Mouse (Mus musculus) midbrain, embryonic 14.5 days (tissue): ENCODE measurements around the gene Maml3. TPM values are rescaled to one million over a fixed set of nuclear protein-coding genes. Genes with fewer than 3 reads are reported as not detected.

ENCODE experiments used
- ATAC-seq: fragments of 200-750 bp; cut with Nextera tagmentation; 2 replicates; pipeline ENCODE4 v1.8.0; 2017; ENCODE audit warnings: moderate number of reproducible peaks, moderate library complexity; ENCODE audit not compliant: low FRiP score, low TSS enrichment
- DNase-seq: peaks from one replicate; pipeline ENCODE4 v3.0.0-alpha.2; 2015
- H3K27ac ChIP-seq: fragments of 300-500 bp; sonication (generic); replicated peaks from 2 replicates; pipeline ENCODE4 v1.5.1; 2014; ENCODE audit warnings: mild to moderate bottlenecking, low read depth, low read length, moderate library complexity
- H3K27me3 ChIP-seq: fragments of 300-500 bp; sonication (generic); 2 replicates; pipeline ENCODE4 v1.6.1; 2014; ENCODE audit warnings: low read length, control low read depth, mixed read lengths; ENCODE audit not compliant: control insufficient read depth, insufficient read depth
- H3K36me3 ChIP-seq: fragments of 300-500 bp; sonication (generic); 2 replicates; pipeline ENCODE4 v1.6.1; 2014; ENCODE audit warnings: low read length, control low read depth; ENCODE audit not compliant: control insufficient read depth, insufficient read depth
- H3K4me1 ChIP-seq: fragments of 300-500 bp; sonication (generic); 2 replicates; pipeline ENCODE4 v1.6.1; 2014; ENCODE audit warnings: mild to moderate bottlenecking, antibody characterized with exemption, low read length, control low read depth; ENCODE audit not compliant: control insufficient read depth, insufficient read depth
- H3K4me2 ChIP-seq: fragments of 300-500 bp; sonication (generic); 2 replicates; pipeline ENCODE4 v1.6.1; 2014; ENCODE audit warnings: mild to moderate bottlenecking, low read length, moderate library complexity
- H3K4me3 ChIP-seq: fragments of 300-500 bp; sonication (generic); replicated peaks from 2 replicates; pipeline ENCODE4 v1.5.1; 2014; ENCODE audit warnings: low read depth, low read length
- H3K9ac ChIP-seq: fragments of 300-500 bp; sonication (generic); replicated peaks from 2 replicates; pipeline ENCODE4 v1.6.1; 2014; ENCODE audit warnings: mild to moderate bottlenecking, low read length, moderate library complexity
- H3K9me3 ChIP-seq: fragments of 300-500 bp; sonication (generic); 2 replicates; pipeline ENCODE4 v1.6.1; 2016; ENCODE audit warnings: low read length, control low read depth, mixed read lengths; ENCODE audit not compliant: control insufficient read depth
- WGBS: fragments of 180-500 bp; shearing (Covaris S2); extraction: QIAGEN DNeasy Blood & Tissue Kit; methylation state at CpG from one replicate; pipeline ENCODE4 v1.1.7; 2014; 5-methylcytosine and 5-hydroxymethylcytosine counted together
- polyA plus RNA-seq: library from polyadenylated mRNA; unstranded; fragments of >200 nt; fragmentation: Nextera tagmentation; extraction: Ambion mirVana; gene quantifications from 2 replicates; pipeline ENCODE4 v1.2.1, GENCODE M21; 2014

Maml3 gene
- polyA plus RNA-seq, 1 experiment from 2014 or later: 10.3 TPM

- no peak overlapping the region for H3K9ac ChIP-seq
- no peak overlapping the region for H3K4me2 ChIP-seq
- WGBS: 59% methylated on average over 6 of the region's 6 CpGs
- H3K27ac ChIP-seq: no peak overlapping the region
- no peak overlapping the region for H3K4me3 ChIP-seq
- peaks cover 38% of the 10 kb centered on the region for H3K4me1 ChIP-seq
- no peaks in the 10 kb centered on the region for H3K9me3 ChIP-seq
- DNase-seq (no peak), ATAC-seq (no peak)
- H3K27me3 ChIP-seq: no peaks in the 10 kb centered on the region
- H3K36me3 ChIP-seq: no peaks in the 10 kb centered on the region
Observed at GRCm38 (mm10) chr3:52073959-52074358, 30.9 kb downstream of the Maml3 start.

GRCm38 (mm10) chr3:52071996-52072395 lies 32.9 kb downstream of the Maml3 start:
- no peaks in the 10 kb centered on the region for H3K9me3 ChIP-seq
- no peak overlapping the region for H3K4me3 ChIP-seq
- WGBS: 11% methylated on average over 5 of the region's 5 CpGs
- no peak for ATAC-seq
- no peak overlapping the region for H3K4me2 ChIP-seq
- peaks cover 38% of the 10 kb centered on the region for H3K4me1 ChIP-seq
- H3K27ac ChIP-seq: no peak overlapping the region
- H3K27me3 ChIP-seq: no peaks in the 10 kb centered on the region
- H3K9ac ChIP-seq: no peak overlapping the region
- H3K36me3 ChIP-seq: no peaks in the 10 kb centered on the region
- no peak for DNase-seq

- Histone ChIP-seq H3K4me2 (peak overlapping the region; percentile 56), H3K4me3 (peak overlapping the region; percentile 24), H3K27me3 (no peaks in the 10 kb centered on the region), H3K36me3 (no peaks in the 10 kb centered on the region), H3K9ac (peak overlapping the region; percentile 49; the same call in 1 of the 2 replicates), H3K4me1 (peaks cover 38% of the 10 kb centered on the region), H3K27ac (peak overlapping the region; percentile 72), H3K9me3 (no peaks in the 10 kb centered on the region)
- ATAC-seq (no peak), DNase-seq (no peak)
- 3% methylated on average over 4 of the region's 4 CpGs for WGBS
Observed at GRCm38 (mm10) chr3:52070163-52070478, 34.8 kb downstream of the Maml3 start.

GRCm38 (mm10) chr3:52069304-52070162 lies 35.3 kb downstream of the Maml3 start:
- Histone ChIP-seq H3K9ac (peak overlapping the region; percentile 49; the same call in 1 of the 2 replicates), H3K9me3 (no peaks in the 10 kb centered on the region), H3K4me1 (peaks cover 38% of the 10 kb centered on the region), H3K4me2 (peak overlapping the region; percentile 56), H3K36me3 (no peaks in the 10 kb centered on the region), H3K27me3 (no peaks in the 10 kb centered on the region), H3K4me3 (peak overlapping the region; percentile 24), H3K27ac (peak overlapping the region; percentile 72)
- ATAC-seq (0 out of 2 replicates have a peak, but pooled peaks have one; percentile 58), DNase-seq (peak; percentile 78)
- WGBS: 6% methylated on average over 25 of the region's 25 CpGs

GRCm38 (mm10) chr3:52068885-52069284 lies 36.0 kb downstream of the Maml3 start:
- H3K27ac ChIP-seq: no peak overlapping the region
- H3K27me3 ChIP-seq: no peaks in the 10 kb centered on the region
- WGBS: 53% methylated on average over 3 of the region's 3 CpGs
- peak overlapping the region; percentile 56; the same call in 1 of the 2 replicates for H3K4me2 ChIP-seq
- ATAC-seq: no peak
- no peak for DNase-seq
- H3K4me3 ChIP-seq: no peak overlapping the region
- no peaks in the 10 kb centered on the region for H3K9me3 ChIP-seq
- H3K36me3 ChIP-seq: no peaks in the 10 kb centered on the region
- H3K4me1 ChIP-seq: peaks cover 38% of the 10 kb centered on the region
- no peak overlapping the region for H3K9ac ChIP-seq

- DNase-seq: no peak
- Histone ChIP-seq H3K27me3 (no peaks in the 10 kb centered on the region), H3K27ac (no peak overlapping the region), H3K9me3 (no peaks in the 10 kb centered on the region), H3K36me3 (no peaks in the 10 kb centered on the region), H3K4me2 (no peak overlapping the region), H3K4me1 (peaks cover 37% of the 10 kb centered on the region), H3K4me3 (no peak overlapping the region), H3K9ac (no peak overlapping the region)
- ATAC-seq: no peak
- WGBS: 79% methylated on average over 6 of the region's 6 CpGs
Observed at GRCm38 (mm10) chr3:52067181-52067580, 37.7 kb downstream of the Maml3 start.

GRCm38 (mm10) chr3:52066142-52066541 lies 38.7 kb downstream of the Maml3 start:
- Histone ChIP-seq H3K4me2 (no peak overlapping the region), H3K36me3 (no peaks in the 10 kb centered on the region), H3K4me3 (no peak overlapping the region), H3K27me3 (no peaks in the 10 kb centered on the region), H3K27ac (no peak overlapping the region), H3K9me3 (no peaks in the 10 kb centered on the region), H3K9ac (no peak overlapping the region), H3K4me1 (peaks cover 37% of the 10 kb centered on the region)
- DNase-seq (no peak), ATAC-seq (no peak)
- WGBS: 63% methylated on average over 3 of the region's 3 CpGs

GRCm38 (mm10) chr3:52063261-52063655 lies 41.6 kb downstream of the Maml3 start:
- 93% methylated on average over 3 of the region's 3 CpGs for WGBS
- no peak overlapping the region for H3K9ac ChIP-seq
- no peaks in the 10 kb centered on the region for H3K36me3 ChIP-seq
- no peak overlapping the region for H3K4me2 ChIP-seq
- H3K4me3 ChIP-seq: no peak overlapping the region
- peaks cover 20% of the 10 kb centered on the region for H3K4me1 ChIP-seq
- ATAC-seq: no peak
- no peak overlapping the region for H3K27ac ChIP-seq
- no peaks in the 10 kb centered on the region for H3K27me3 ChIP-seq
- DNase-seq: no peak
- no peaks in the 10 kb centered on the region for H3K9me3 ChIP-seq
